Mouse (Mus musculus) heart, postnatal 10 days (tissue): ENCODE results near the gene Cln5. TPM values are rescaled to one million over a fixed set of nuclear protein-coding genes. Genes with fewer than 3 reads are reported as not detected.
A peak's percentile ranks its signal among the peaks of the same experiment; 100 is the strongest.

ENCODE experiments used
- DNase-seq, 2 experiments: peaks; one replicate each; pipeline ENCODE4 v3.0.0; 2021
- intact Hi-C: fragments of 180-260 bp; cut with DNase I; formaldehyde crosslinking; loops from one replicate; pipeline ENCODE4 v1.15.1; 2025
- total RNA-seq, 2 experiments: library from RNA; stranded (reverse); gene quantifications; 2 replicates each; pipeline ENCODE4 v1.2.3; 2021

Gene Cln5
- total RNA-seq, 2 experiments from 2014 or later: 16.7 to 19.1 TPM

DNA sequence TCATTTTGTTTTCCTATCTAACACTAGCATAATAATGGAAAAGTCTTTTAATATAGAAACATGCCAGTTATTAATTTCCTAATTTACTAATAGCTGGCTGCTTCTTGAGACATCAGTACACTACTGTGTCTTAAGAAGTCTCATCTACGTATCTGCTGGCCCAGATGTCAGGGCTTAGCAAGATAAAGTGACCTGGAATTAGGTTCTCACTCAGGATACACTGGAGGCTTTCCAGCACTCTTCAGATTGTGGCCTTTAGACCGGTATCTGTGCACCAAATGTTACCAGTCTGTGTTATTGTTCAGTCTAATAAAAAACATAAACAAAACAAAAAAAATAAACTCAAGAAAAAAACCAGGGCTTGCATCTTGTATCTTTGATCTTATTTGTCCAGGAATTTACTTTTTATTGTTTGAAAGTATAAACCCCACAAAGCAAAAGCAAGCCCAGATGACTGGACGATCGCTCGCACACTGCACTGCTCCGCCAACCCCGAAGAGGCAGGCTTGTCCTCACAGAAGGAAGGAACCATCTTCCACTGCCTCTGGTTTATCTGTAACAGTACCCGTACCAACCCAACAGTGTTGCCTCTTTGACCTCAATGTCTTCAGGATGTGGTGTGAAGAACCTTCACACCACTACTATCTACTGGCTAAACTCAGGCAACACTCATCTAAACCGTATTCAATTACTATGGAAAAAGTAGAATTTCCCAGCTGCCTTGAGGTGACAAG, 7.4 kb downstream of the Cln5 start:
- intact Hi-C loops: loop anchor here (5.0 kb wide), 1 partner anchor 125 kb away; no protein-coding TSS in a partner anchor
- no peak for DNase-seq

GRCm38 (mm10) chr14:103078006-103078912, 8.2 kb downstream of the Cln5 start:
- DNase-seq: no peak
- intact Hi-C loops: loop anchor here (5.0 kb wide), 1 partner anchor 124 kb away; no protein-coding TSS in a partner anchor

- DNase-seq: no peak
- intact Hi-C loops: loop anchor here (5.0 kb wide), 1 partner anchor 123 kb away; no protein-coding TSS in a partner anchor
Observed at GRCm38 (mm10) chr14:103079209-103079977, 9.4 kb downstream of the Cln5 start.

GRCm38 (mm10) chr14:103085840-103086533, 16.0 kb downstream of the Cln5 start:
- DNase-seq: no peak
- intact Hi-C loops: no loop called here

- intact Hi-C loops: no loop called here
- DNase-seq: no peak
Observed at GRCm38 (mm10) chr14:103086671-103087324, 16.8 kb downstream of the Cln5 start.

- intact Hi-C loops: no loop called here
- no peak for DNase-seq
Observed at GRCm38 (mm10) chr14:103087846-103088245, 17.8 kb downstream of the Cln5 start.

DNA sequence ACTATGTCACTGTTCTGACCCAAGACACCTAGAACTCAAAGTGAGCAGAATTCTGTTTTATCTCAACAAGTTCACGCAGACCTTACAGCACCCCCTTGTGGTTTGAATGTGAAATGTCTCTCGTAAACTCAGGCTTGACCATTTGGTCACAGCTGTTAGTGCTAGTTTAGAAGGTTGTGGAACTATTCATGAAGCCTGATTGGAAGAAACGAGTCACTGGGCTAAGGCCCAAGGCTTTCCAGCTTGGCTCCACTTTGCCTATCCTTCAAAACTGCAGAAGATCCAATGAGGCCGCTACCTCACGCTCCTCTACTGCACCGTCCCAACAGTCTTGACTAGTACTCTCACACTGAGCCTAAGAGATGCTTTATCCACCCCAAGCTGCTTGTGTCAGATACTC, 18.6 kb downstream of the Cln5 start:
- DNase-seq: peak; percentile 74 to 77
- intact Hi-C loops: no loop called here

DNA sequence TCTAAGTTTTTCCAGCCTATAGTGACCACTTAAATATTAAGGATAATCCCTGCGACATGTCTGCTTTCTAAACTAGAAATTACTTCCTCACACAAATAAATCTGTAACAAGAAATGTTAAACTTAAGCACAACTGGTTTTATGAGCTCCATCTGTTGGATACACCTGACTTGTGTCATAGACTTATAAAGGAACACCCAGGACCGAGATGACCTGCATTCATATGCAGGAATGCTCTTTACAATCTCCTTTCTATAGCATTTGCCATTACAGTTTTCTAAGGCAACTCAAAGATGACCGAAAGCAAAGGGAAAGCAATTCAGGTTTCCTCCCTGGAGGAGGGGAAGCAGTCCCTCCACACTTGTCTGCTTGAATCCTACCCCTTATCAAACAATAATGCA, 23.2 kb downstream of the Cln5 start:
- DNase-seq: no peak
- intact Hi-C loops: no loop called here

DNA sequence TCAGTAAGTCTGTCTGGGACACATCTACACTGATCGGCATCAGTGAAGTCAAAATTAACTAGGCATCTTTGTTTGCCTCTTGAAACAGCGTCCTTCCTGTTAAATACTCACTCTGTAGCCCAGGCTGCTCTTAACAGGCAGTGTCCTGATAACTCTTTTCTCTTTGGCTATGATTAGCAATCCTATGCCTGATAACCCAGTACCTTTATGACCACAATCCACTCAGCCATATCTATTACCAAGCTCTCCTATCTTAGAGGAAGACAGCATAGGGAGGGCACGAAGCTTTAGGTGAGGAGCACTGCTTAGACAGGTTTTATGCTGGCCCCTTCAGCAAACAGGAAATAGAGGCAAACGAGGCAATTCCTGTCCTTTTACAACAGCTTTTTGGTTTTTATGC, 23.7 kb downstream of the Cln5 start:
- intact Hi-C loops: no loop called here
- no peak for DNase-seq

- intact Hi-C loops: loop anchor here (5.0 kb wide), 1 partner anchor 252 kb away; the partner anchor contains the start of gene Mycbp2
- DNase-seq: no peak
Observed at GRCm38 (mm10) chr14:103095036-103095435, 25.0 kb downstream of the Cln5 start.

DNA sequence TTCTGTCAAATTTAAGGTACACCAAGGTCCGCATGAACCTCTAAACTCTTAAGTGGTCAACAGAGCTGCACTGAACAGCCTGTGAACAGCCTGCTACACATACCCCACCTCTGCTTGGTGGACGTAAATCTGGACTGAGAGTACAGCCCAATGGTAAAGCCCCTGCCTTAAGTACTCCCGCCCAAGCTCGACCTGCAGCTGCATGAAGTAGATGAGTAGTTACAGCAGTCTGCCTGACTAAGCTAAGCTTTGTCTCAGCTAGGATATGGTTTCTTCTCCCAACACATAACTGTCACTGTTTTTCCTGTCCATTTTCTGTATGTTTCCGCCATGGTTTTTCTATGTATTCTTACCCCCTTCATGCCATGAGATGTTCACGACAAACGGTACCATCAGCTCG, 25.8 kb downstream of the Cln5 start:
- DNase-seq: no peak
- intact Hi-C loops: loop anchor here (5.0 kb wide), 1 partner anchor 251 kb away; the partner anchor contains the start of gene Mycbp2

DNA sequence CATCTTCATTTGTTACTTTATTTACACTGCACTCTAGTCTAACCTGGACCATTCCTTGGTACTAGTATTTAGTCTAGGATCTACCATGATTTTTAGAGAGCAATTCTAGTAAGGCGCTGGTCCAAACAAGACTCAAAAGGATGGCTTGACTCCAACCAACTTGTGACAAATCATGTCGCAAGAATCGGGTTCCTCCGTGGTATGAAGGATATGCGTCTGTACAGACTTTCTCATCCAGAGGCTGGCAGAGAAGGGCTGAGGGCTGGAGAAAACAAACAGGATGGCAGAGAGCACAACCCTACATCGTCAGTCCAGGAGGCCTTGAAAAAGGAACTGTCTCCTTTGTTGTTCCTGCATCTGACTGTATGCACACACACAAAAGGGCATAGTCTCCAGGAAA, 26.6 kb downstream of the Cln5 start:
- DNase-seq: peak in 1 of 2 experiments; percentile 19
- intact Hi-C loops: loop anchor here (5.0 kb wide), 1 partner anchor 251 kb away; the partner anchor contains the start of gene Mycbp2

DNA sequence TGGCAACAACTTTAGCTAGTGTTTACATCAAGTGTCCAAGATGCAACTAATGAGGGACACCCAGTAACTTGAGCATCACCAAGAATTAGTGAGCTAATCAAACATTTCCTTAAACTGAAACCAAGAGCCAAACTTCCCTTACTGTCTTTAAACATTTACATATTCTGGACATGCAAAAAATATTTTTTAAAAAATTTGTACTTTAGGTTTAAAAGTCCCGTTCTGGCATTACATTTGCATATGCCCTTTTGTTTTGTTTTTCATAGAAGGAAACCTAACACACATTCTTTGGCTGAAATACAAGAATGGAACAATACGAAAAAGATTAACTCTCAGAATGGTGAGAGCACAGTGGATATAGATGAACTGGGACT, 28.2 kb downstream of the Cln5 start:
- DNase-seq: no peak
- intact Hi-C loops: loop anchor here (5.0 kb wide), 1 partner anchor 249 kb away; the partner anchor contains the start of gene Mycbp2

DNA sequence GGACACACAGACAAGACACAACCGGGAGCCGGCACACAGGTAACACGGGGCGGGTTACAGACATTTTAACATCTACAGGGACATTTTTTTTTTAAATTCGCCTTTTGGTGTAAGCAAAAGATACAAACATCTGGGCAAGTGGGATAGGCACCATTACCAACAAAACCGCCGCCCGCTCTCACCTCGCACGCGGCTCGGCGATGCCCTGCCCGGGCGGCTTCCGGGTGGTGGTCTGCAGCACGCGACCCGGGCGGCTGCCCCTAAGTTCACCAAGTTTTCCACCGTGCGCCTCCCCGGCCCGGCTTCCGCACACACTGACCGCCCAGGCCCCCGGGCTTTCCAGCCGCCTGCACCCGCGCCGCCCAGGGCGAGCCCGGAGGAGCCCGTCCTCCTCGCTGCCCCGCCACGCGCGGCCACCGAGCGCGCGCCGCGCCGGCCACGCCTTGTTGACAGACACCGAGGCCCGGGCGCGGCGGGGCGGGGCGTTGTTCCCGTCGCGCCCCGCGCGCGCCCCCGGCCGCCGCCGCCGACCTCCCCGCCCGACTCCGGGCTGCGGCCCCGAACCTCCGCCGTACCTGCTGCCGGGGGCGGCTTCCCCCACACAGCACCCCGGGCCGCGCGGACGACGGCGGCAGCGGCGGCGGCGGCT, 28.7 kb downstream of the Cln5 start:
- intact Hi-C loops: loop anchor here (1.0 to 5.0 kb wide), 2 partner anchors 28 to 249 kb away; partner anchors contain the start of genes Cln5 and Mycbp2
- peak; percentile 89 to 90 for DNase-seq

DNA sequence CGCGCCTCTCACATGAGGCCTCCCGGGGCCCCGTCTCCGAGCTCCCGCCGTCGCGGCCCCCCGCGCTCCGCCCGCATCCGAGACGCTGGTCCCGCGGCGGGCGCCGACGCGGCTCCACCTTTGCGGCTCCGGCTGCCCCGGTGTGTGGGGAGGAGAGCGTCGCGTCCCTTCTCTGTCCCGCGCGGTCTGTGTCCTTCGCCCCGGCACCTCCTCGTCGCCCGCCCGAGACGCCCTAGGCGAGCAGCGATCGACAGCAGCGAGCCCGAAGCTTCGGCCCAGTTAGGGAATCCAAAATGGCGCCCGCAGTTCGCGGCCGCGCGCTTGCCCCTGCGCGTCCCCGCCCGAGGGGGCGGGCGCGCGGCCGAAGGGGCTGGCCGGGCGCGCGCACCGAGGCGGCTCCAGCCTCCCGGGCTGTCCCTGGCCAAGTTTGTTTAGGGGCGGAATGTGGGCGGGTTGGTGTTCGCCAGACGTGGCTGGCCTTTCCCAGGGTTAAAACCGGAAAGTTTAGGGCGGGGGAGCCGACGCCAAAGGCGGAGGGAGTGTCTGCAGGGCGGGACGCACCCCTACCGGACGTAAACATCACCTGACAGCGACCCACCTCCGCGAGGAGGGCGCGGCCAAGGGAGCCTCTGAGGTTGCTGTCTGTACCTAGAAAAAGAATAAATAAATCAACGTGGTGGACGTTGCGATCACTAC, 29.4 kb downstream of the Cln5 start, which contains the start of gene Fbxl3:
Fbxl3 (minus strand) TSS at position 329 of the 696 bp plus-strand sequence.
- intact Hi-C loops: loop anchor here (1.0 to 5.0 kb wide), 2 partner anchors 29 to 248 kb away; partner anchors contain the start of genes Cln5 and Mycbp2
- DNase-seq: peak; percentile 95

DNA sequence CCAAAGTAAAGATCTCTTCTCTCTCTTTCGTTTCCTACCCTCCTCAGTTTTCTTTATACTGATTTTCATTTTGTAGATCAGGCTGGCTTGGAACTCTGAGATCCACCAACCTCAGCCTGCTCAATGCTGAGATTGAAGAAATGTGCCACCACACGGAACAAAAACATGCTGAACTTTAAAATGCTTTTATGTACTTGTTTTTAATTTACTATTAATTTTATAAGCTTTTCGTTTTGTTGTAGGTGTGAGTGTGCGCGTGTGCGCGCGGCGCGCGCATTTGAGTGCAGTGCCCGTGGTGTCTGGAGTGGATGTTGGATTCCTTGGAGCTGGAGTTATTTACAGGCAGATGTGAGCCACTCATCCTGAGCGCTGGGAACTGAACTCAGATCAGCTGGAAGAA, 30.3 kb downstream of the Cln5 start:
- intact Hi-C loops: no loop called here
- DNase-seq: no peak

DNA sequence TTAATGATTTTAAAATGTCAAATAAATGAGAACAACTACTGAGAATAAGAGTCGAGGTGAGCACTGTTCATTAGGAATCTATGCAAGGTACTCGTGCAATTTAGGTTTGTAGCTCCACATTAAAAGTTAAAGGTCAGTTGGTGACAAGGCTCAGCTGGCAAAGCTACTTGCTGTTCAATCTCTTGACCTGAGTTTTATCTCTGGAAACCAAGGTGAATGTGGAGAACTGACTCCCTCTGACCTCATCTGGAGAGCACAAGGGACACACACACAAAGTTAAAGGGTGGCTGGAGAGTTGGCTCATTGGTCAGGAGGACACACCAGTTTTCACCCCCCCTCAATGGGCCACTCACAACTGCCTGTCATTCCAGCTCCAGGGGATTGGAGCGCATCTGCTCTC, 31.2 kb downstream of the Cln5 start:
- no peak for DNase-seq
- intact Hi-C loops: no loop called here

- DNase-seq: no peak
- intact Hi-C loops: no loop called here
Observed at GRCm38 (mm10) chr14:103102246-103102645, 32.2 kb downstream of the Cln5 start.
